Mouse (Mus musculus) left cerebral cortex, adult 2 months (tissue): ENCODE data around the gene Ftsj3. TPM values are rescaled to one million over a fixed set of nuclear protein-coding genes. Genes with fewer than 3 reads are reported as not detected.
A peak's percentile ranks its signal among the peaks of the same experiment; 100 is the strongest.
"Not testable (repeated sequence)": the region's sequence is repeated elsewhere in the genome, so short reads cannot be mapped to it uniquely, and the experiment has no call there.

Source experiments
- DNase-seq, 2 experiments: peaks; one replicate each; pipeline ENCODE4 v3.0.0; 2021 to 2022; ENCODE audit warnings: low spot score in 2 of 2, mixed read lengths in 1 of 2; ENCODE audit errors: extremely low spot score in 1 of 2
- H3K27ac ChIP-seq: fragments of 200-600 bp; 2 replicates; pipeline ENCODE4 v1.8.1; 2022
- H3K4me3 ChIP-seq: fragments of 200-600 bp; 2 replicates; pipeline ENCODE4 v1.8.1; 2022
- CTCF ChIP-seq: fragments of 200-600 bp; IDR thresholded peaks from 2 replicates; pipeline ENCODE4 v1.8.1; 2022; ENCODE audit warnings: antibody characterized with exemption, mild to moderate bottlenecking, moderate library complexity
- intact Hi-C: fragments of 180-260 bp; cut with DNase I; formaldehyde crosslinking; loops from one replicate; pipeline ENCODE4 v1.15.1; 2025
- total RNA-seq, 2 experiments: library from RNA; stranded (reverse); gene quantifications; 2 replicates each; pipeline ENCODE4 v1.2.3; 2021

Ftsj3 gene
- total RNA-seq, 2 experiments from 2014 or later, result 30.1 to 31.1 TPM

DNA sequence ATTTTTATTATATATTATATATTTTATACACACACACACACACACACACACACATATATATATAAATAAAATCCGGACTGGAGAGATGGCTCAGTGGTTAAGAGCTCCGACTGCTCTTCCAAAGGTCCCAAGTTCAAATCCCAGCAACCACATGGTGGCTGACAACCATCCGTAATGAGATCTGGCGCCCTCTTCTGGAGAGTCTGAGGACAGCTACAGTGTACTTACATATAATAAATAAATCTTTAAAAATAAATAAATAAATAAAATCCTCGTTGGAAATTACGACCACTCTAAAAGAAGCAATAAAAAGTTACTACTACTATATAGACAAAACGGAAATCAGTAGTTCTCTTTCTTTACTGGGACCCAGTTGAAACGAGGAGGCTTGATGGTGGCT is 21.9 kb downstream of the Ftsj3 start:
- intact Hi-C loops, H3K27ac ChIP-seq: not testable (repeated sequence)
- peak; percentile 41 for TF ChIP-seq CTCF

DNA sequence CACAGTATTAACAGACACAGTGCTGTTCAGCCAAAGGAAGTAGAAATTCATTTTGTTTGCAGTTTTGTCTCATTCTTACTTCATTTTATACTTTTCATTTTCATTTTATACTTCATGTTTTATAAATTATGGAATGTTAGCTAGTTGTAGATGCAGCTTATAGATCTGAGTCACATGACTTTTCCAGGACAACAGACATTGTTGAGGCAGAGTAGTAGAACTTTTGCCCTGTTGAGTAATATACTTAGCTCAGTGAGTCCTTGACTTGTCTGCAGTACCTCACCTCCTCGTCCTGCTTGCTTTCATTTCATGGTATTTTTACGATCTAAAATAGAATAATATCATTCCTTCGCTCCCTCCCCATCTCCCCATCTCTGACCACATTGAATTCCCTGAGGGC is 35.3 kb downstream of the Ftsj3 start:
- H3K4me3 ChIP-seq, result no peak overlapping the region
- no peak for TF ChIP-seq CTCF
- H3K27ac ChIP-seq, result no peak overlapping the region
- intact Hi-C loops, result no loop called here
- DNase-seq, result no peak

More for the DNA sequence above, 21.9 kb downstream of the Ftsj3 start:
- DNase-seq, H3K4me3 ChIP-seq: not testable (repeated sequence)

DNA sequence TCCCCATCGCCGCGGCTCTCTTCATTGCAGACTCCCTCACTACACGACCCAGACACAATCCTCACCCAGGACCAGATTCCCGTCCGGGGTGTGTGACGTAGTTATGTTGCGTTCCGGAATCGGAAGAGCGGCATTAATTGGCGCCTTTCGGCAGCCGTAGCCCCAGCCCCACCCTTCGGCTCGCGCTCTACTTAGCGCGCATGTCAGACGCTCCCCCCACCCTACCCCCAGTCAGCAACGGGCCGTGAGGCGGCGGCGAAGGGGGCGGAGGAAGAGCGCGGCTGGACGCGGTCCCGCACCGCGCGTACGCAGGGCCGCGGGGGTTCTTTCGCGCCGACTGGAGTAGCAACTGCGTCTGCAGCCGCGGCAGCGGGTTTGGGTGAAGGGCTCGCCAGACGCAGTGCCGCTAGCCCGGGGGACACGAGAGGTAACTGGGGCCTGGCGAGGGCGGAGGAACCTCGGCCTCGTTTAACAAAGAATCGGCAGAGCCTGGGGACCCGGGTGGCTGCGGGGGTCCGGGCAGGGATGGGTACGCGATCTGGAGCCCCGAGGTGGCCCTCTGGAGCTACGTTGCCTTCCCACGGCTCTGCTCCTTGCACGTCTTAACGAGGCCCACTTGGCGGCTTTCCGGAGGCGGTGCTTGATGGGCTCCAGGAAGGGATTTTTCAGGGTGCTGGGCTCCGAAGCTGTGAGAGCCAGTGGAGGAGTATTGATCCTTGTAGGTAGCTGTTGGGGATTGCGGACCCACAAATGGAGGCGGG is 39.0 kb downstream of the Ftsj3 start, which contains the start of gene Ddx42:
TSS of gene Ddx42 (plus strand) at position 197 of the 761 bp plus-strand sequence.
- peak; percentile 89 to 92 for DNase-seq
- no peak for TF ChIP-seq CTCF
- intact Hi-C loops, result loop anchor here (1.0 to 5.0 kb wide), 4 partner anchors 24 to 57 kb away; partner anchors contain the start of genes Ftsj3, Gm10840, Limd2 and Psmc5
- H3K4me3 ChIP-seq, result peak within 1 kb of the TSS; percentile 87
- peak within 1 kb of the TSS; percentile 85 for H3K27ac ChIP-seq

DNA sequence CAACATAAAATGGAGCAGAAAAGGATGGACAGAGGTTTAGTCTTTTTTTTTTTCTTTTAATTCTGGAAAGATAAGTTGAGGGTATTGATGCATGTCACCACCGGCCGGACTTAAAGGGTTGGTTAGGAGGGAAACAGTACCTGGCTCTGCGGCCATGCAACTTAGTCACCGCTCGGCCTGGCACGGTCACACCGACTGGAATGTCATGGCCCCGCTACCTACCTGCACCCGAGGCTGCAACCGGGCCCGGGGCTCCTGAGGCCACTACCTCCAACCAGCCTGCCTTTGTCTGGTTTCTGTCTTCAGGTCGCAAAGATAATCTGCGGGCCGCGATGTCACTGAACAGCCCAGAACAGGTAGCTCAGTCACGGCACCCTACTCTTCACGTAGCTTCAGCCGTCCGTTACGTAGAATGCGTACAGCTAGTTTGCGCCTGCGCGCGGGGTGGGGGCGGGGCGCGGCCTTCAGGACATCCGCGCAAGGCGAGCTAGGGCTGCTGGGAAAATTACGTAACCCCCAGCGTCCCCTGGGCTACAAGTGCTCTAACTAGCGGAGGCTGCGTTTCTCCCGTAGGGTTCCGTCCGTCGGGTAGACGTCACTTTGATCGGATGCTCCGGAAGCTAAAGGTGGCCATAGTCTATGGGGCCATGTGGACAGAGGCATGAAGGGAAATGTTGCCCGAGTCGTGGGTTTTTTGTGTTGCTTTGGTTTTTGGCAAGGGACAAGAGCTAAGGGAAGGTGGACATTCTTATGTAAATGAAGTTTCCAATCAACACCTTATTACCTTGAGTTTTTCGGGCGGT is 39.8 kb downstream of the Ftsj3 start, which contains the start of gene Ccdc47:
TSS of gene Ccdc47 (minus strand) at position 418 of the 803 bp plus-strand sequence.
- DNase-seq, result peak; percentile 89 to 97
- no peak for TF ChIP-seq CTCF
- peak within 1 kb of the TSS; percentile 85 for H3K27ac ChIP-seq
- intact Hi-C loops, result loop anchor here (1.0 to 5.0 kb wide), 4 partner anchors 23 to 57 kb away; partner anchors contain the start of genes Ftsj3, Gm10840, Limd2 and Psmc5
- peak within 1 kb of the TSS; percentile 87 for H3K4me3 ChIP-seq

DNA sequence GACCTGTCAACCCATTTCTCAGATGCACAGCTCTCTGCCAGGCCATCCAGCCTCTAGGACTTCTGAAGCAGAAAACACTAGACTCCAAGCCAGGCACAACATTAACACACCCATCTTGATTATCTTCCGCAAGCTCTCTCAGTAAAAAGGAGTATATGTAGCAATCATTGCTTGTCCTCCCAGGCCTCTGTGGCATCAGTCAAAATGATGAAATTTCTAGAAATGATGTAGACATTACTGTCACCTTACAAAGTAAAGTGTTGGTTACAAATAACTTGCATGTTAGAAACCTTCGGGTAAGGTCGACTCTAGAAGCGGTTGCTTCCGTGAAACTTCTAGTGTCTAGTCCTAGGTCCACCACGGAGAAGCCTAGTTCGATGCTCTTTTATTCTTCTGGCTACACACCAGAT is 40.4 kb downstream of the Ftsj3 start:
- Histone ChIP-seq H3K27ac (peak overlapping the region; percentile 85; the same call in 1 of the 2 replicates), H3K4me3 (peak overlapping the region; percentile 87)
- intact Hi-C loops, result loop anchor here (5.0 kb wide), 1 partner anchor 42 kb away; the partner anchor contains the start of genes Ftsj3 and Psmc5
- DNase-seq, result no peak
- TF ChIP-seq CTCF, result no peak

DNA sequence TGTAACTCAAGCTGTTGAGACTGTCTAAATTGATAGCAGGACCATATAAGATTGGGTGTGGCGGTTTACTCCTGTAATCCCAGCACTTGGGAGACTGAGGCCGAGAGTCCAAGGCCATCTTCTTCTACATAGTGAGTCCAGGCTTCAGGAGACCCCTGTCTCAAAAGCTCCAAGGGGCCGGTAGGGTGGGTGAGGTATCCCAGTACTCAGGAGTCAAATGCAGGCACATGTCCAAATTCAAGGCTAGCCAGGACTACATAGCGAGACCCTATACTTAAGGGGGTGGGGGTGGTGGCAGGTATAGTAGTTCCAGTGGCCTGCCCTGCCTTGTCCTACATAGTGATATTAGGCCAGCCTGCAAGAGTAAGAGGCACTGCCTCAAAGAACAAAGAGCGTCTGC is 41.0 kb downstream of the Ftsj3 start:
- intact Hi-C loops, result loop anchor here (5.0 kb wide), 1 partner anchor 42 kb away; the partner anchor contains the start of genes Ftsj3 and Psmc5
- H3K27ac ChIP-seq, result no peak overlapping the region
- TF ChIP-seq CTCF, result no peak
- no peak for DNase-seq
- H3K4me3 ChIP-seq, result peak overlapping the region; percentile 87

DNA sequence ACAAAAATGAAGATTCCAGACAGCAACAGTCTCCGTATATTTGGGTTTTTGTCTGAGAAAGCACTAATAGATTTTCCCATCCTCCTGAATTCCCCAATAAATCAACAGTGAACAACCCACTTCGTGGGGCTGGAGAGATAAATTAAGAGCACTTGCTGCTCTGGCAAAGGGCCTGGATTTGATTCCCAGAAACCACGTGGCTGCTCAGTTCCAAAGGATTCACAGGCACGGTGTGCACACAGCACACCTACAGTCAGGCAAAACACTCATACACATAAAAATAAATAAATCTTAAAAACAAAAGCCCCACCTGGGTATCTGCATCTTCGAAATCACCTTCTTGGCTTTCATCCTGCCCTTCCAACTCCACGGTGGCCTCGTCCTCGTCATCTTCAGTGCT is 43.1 kb downstream of the Ftsj3 start:
- Histone ChIP-seq H3K27ac (no peak overlapping the region), H3K4me3 (no peak overlapping the region)
- DNase-seq, result no peak
- TF ChIP-seq CTCF, result no peak
- intact Hi-C loops, result no loop called here

DNA sequence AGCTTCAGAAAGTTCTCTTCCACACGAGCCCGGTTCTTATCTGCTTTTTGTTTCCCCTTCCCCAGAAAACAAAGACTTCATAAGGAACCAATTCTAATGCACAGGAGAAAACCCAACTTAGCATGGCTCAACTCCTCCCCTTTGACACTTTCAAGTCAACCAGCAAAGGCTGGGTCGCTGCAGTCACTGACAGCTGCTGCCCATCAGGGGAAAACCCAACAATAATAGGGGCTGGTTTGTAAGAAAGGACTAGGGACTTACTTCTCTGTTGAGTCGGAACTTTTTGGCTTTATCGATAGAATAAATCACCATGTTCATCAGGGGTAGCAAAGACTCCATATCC is 53.8 kb downstream of the Ftsj3 start, which contains the start of gene Strada:
TSS of gene Strada (minus strand) at position 46 of the 343 bp plus-strand sequence.
- no peak for DNase-seq
- Histone ChIP-seq H3K4me3 (no peak within 1 kb of the TSS), H3K27ac (no peak within 1 kb of the TSS)
- intact Hi-C loops, result no loop called here
- TF ChIP-seq CTCF, result no peak

DNA sequence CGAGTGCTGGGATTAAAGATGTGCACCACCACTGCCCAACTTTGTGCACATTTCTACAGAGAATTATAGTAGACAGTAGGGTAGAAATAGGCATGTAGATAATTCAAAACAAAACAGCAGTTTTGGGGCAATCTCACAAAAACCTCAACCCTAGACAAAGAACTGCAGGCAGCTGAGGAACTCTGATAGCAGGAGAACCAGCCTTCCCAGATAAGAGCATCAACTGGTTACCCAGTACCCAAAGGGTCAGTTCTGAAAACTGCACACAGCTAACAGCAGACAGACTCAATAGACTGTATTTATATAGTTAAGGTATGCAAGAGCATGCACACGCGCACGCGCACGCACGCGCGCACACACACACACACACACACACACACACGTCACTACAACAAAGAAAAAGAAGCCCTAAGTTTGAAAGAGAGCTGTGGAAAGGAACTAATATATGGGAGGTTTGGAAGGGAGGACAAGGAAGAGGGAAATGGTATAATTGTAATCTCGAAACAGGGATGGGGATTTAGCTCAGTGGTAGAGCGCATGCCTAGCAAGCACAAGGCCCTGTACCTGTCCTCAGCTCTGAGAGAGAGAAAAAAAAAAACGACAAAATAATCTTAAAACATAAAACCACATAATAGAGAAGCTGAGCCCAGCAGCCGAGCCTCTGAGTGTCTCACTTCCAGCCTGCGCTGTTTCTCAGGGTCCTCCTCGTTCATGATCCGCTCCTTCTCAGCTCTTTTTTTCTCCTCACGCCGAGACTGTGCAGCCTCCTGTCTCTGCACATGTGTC is 54.3 kb downstream of the Ftsj3 start:
- Histone ChIP-seq H3K4me3 (no peak overlapping the region), H3K27ac (no peak overlapping the region)
- DNase-seq, result no peak
- intact Hi-C loops, result no loop called here
- TF ChIP-seq CTCF, result no peak

DNA sequence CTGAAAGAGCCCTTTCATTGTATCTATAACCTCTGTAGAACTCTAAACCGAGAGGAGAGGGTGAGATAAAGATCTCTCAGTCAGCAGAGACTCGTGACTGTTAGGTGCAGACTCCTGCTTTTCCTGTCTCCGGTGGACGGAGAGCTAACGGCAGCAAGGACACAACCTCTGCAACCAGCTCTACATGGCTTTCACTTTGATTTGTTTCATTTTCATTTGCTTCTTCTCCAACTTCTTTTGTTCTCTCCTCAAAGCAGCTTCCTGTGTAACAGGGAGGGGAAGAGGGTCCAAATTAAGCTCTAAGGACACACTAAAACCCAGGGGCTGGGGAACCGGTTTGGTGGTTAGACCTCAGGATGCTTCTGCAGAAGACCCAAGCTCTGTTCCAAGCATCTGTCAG is 55.1 kb downstream of the Ftsj3 start:
- Histone ChIP-seq H3K4me3 (no peak overlapping the region), H3K27ac (no peak overlapping the region)
- TF ChIP-seq CTCF, result no peak
- intact Hi-C loops, result no loop called here
- DNase-seq, result no peak

DNA sequence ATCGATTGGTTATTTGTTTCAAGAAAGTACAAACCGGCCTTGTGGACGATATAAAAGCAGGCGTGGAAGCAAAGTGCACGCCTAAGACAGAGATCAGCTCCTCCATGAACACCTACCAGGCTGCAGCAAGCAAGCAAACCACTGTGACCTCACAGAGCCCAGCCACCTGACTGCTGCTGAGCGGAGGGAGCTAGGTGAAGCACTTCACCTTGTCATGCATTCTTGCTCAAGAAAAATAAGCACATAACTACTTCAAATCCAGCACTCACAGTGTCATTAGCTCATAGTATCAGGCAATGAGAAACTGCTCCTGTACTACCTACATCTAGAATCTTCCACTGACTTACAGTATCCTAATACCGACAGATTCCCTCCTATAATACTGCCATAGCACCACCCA is 55.9 kb downstream of the Ftsj3 start:
- intact Hi-C loops, H3K4me3 ChIP-seq: not testable (repeated sequence)

More for the DNA sequence above, 55.9 kb downstream of the Ftsj3 start:
- DNase-seq, H3K27ac ChIP-seq: not testable (repeated sequence)

Other genes with a start within 250 kb of the Ftsj3 start
- 1 to 10 TPM; 2.3 to 2.4 TPM for gene Kcnh6, start 248.0 kb downstream of the Ftsj3 start, total RNA-seq
- 100 to 1,000 TPM; 134 to 142 TPM for gene Dcaf7, start 219.2 kb downstream of the Ftsj3 start, total RNA-seq
- gene Taco1, start 190.0 kb downstream of the Ftsj3 start, total RNA-seq, result 10 to 100 TPM; 18.0 to 20.2 TPM
- 10 to 100 TPM; 29.5 to 31.7 TPM for gene Map3k3, start 171.5 kb downstream of the Ftsj3 start, total RNA-seq
- gene Gm10840, start 95.2 kb downstream of the Ftsj3 start, total RNA-seq, result not detected
- 10 to 100 TPM; 78.1 to 96.5 TPM for gene Limd2, start 95.2 kb downstream of the Ftsj3 start, total RNA-seq
- 10 to 100 TPM; 30.9 to 31.5 TPM for gene Strada, start 53.9 kb downstream of the Ftsj3 start, total RNA-seq
- gene Ccdc47, start 39.7 kb downstream of the Ftsj3 start, total RNA-seq, result 10 to 100 TPM; 83.2 to 84.8 TPM
- 10 to 100 TPM; 63.4 to 68.7 TPM for gene Ddx42, start 39.2 kb downstream of the Ftsj3 start, total RNA-seq
- gene Psmc5, start 75 bp upstream of the Ftsj3 start, total RNA-seq, result 100 to 1,000 TPM; 187 to 209 TPM
- 10 to 100 TPM; 16.5 to 18.8 TPM for gene Smarcd2, start 16.9 kb upstream of the Ftsj3 start, total RNA-seq
- gene Tcam1, start 20.6 kb upstream of the Ftsj3 start, total RNA-seq, result not detected
- gene Gh, start 45.8 kb upstream of the Ftsj3 start, total RNA-seq, result not detected
- not detected for gene Cd79b, start 58.7 kb upstream of the Ftsj3 start, total RNA-seq
- not detected for gene Scn4a, start 97.2 kb upstream of the Ftsj3 start, total RNA-seq
- gene Prr29, start 109.4 kb upstream of the Ftsj3 start, total RNA-seq, result not detected
- 1 to 10 TPM; 3.2 to 3.6 TPM for gene Icam2, start 132.0 kb upstream of the Ftsj3 start, total RNA-seq
- gene Ern1, start 231.8 kb upstream of the Ftsj3 start, total RNA-seq, result 10 to 100 TPM; 10.4 to 11.3 TPM